Mouse (Mus musculus) ES-E14 (cell line): ENCODE data around the gene Cyp2w1. TPM values are rescaled to one million over a fixed set of nuclear protein-coding genes. Genes with fewer than 3 reads are reported as not detected.
A peak's percentile ranks its signal among the peaks of the same experiment; 100 is the strongest.

Experiments
- DNase-seq: peaks from one replicate; pipeline ENCODE4 v3.0.0-alpha.2; 2013; ENCODE audit warnings: low read depth, low spot score
- H3K27ac ChIP-seq: 2 replicates; pipeline ENCODE4 v1.5.1; 2012; ENCODE audit warnings: low read depth, mild to moderate bottlenecking, low read length, moderate library complexity, mixed read lengths; ENCODE audit not compliant: poor library complexity, insufficient read depth, severe bottlenecking
- H3K36me3 ChIP-seq: 2 replicates; pipeline ENCODE4 v1.6.1; 2012; ENCODE audit warnings: mild to moderate bottlenecking, low read length, moderate library complexity, mixed read lengths; ENCODE audit not compliant: control insufficient read depth, poor library complexity, insufficient read depth, severe bottlenecking
- H3K4me1 ChIP-seq, 2 experiments: fragments of 150-350 bp in 1 of 2; sonication (generic) in 1 of 2; 2 replicates each; pipeline ENCODE4 v1.6.1; 2012; ENCODE audit warnings: low read length in 2 of 2, mild to moderate bottlenecking in 1 of 2, mixed read lengths in 1 of 2; ENCODE audit not compliant: control insufficient read depth in 2 of 2, insufficient read depth in 2 of 2, poor library complexity in 1 of 2
- H3K4me3 ChIP-seq, 2 experiments: fragments of 150-350 bp in 1 of 2; sonication (generic) in 1 of 2; 2 replicates each; pipeline ENCODE4 v1.5.1; 2012; ENCODE audit warnings: low read length in 2 of 2, low read depth in 1 of 2, mild to moderate bottlenecking in 1 of 2, mixed read lengths in 1 of 2; ENCODE audit not compliant: insufficient read depth in 1 of 2, poor library complexity in 1 of 2, severe bottlenecking in 1 of 2
- H3K9ac ChIP-seq: 2 replicates; pipeline ENCODE4 v1.6.1; 2012; ENCODE audit warnings: low read depth, mild to moderate bottlenecking, low read length, mixed read lengths; ENCODE audit not compliant: poor library complexity, insufficient read depth, severe bottlenecking
- H3K9me3 ChIP-seq: fragments of 150-350 bp; sonication (generic); 2 replicates; pipeline ENCODE4 v1.6.1; 2012; ENCODE audit warnings: low read depth, mild to moderate bottlenecking, low read length; ENCODE audit not compliant: control insufficient read depth, insufficient read depth
- CHD2 ChIP-seq: IDR thresholded peaks from 2 replicates; pipeline ENCODE4 v1.6.1; 2014; ENCODE audit warnings: mild to moderate bottlenecking, low read depth, low read length, inconsistent platforms
- HCFC1 ChIP-seq: IDR thresholded peaks from 2 replicates; pipeline ENCODE4 v1.6.1; 2012; ENCODE audit warnings: low read length, inconsistent platforms, borderline replicate concordance; ENCODE audit not compliant: insufficient read depth
- MAFK ChIP-seq: IDR thresholded peaks from 2 replicates; pipeline ENCODE4 v1.6.1; 2014; ENCODE audit warnings: mild to moderate bottlenecking, low read depth, low read length, inconsistent platforms; ENCODE audit not compliant: insufficient read depth
- ZC3H11A ChIP-seq: IDR thresholded peaks from 2 replicates; pipeline ENCODE4 v1.6.1; 2012; ENCODE audit warnings: low read depth, mild to moderate bottlenecking, inconsistent platforms, low read length, borderline replicate concordance
- ZNF384 ChIP-seq: IDR thresholded peaks from 2 replicates; pipeline ENCODE4 v1.6.1; 2012; ENCODE audit warnings: low read depth, low read length, inconsistent platforms
- in situ Hi-C, 2 experiments: fragments of 600-800 bp; cut with MboI; formaldehyde crosslinking; loops; one replicate each; pipeline ENCODE4 v1.15.1; 2025; ENCODE audit warnings: low sequenced_read_pairs in 2 of 2, inconsistent platforms in 1 of 2; ENCODE audit not compliant: unreplicated experiment in 2 of 2
- total RNA-seq: library from RNA; depleted of rRNA; stranded (reverse); fragments of 300-350 nt; gene quantifications from 2 replicates; pipeline ENCODE4 v1.2.3, GENCODE M21; 2012

The Cyp2w1 gene
- total RNA-seq, 1 experiment: not detected

- in situ Hi-C loops: no loop called here
- H3K36me3 ChIP-seq: peaks cover 4% of the 10 kb centered on the region; the same call in 1 of the 2 replicates
- TF ChIP-seq ZC3H11A (no peak), HCFC1 (no peak), MAFK (no peak), ZNF384 (no peak), CHD2 (no peak)
- H3K27ac ChIP-seq: no peak overlapping the region
- peaks cover 0 to 15% of the 10 kb centered on the region in 2 experiments; a peak in 2 of 4 replicates for H3K4me1 ChIP-seq
- DNase-seq: no peak
- no peak overlapping the region for H3K4me3 ChIP-seq
- H3K9ac ChIP-seq: no peak overlapping the region
- H3K9me3 ChIP-seq: no peaks in the 10 kb centered on the region
Observed at GRCm38 (mm10) chr5:139313536-139313935, 38.9 kb upstream of the Cyp2w1 start.

- Histone ChIP-seq H3K4me3 (no peak overlapping the region), H3K9ac (no peak overlapping the region), H3K27ac (no peak overlapping the region), H3K4me1 (peaks cover 0 to 15% of the 10 kb centered on the region in 2 experiments; a peak in 2 of 4 replicates), H3K36me3 (no peaks in the 10 kb centered on the region; the same call in 1 of the 2 replicates), H3K9me3 (no peaks in the 10 kb centered on the region)
- no peak for TF ChIP-seq ZNF384
- TF ChIP-seq CHD2: no peak
- no peak for DNase-seq
- in situ Hi-C loops: no loop called here
Observed at GRCm38 (mm10) chr5:139314941-139315642, 37.3 kb upstream of the Cyp2w1 start.

- in situ Hi-C loops: no loop called here
- Histone ChIP-seq H3K36me3 (no peaks in the 10 kb centered on the region), H3K9me3 (no peaks in the 10 kb centered on the region), H3K27ac (no peak overlapping the region), H3K9ac (no peak overlapping the region), H3K4me3 (peak overlapping the region in 1 of 2 experiments; percentile 55; a peak in 1 of 4 replicates), H3K4me1 (peaks cover 0 to 20% of the 10 kb centered on the region in 2 experiments; a peak in 2 of 4 replicates)
- no peak for TF ChIP-seq HCFC1
- no peak for DNase-seq
Observed at GRCm38 (mm10) chr5:139316982-139317675, 35.3 kb upstream of the Cyp2w1 start.

GRCm38 (mm10) chr5:139317751-139318504 lies 34.5 kb upstream of the Cyp2w1 start:
- in situ Hi-C loops: no loop called here
- Histone ChIP-seq H3K9ac (peak overlapping the region; percentile 35; the same call in 1 of the 2 replicates), H3K4me3 (peak overlapping the region in 1 of 2 experiments; percentile 55; a peak in 3 of 4 replicates), H3K27ac (no peak overlapping the region; the same call in 1 of the 2 replicates), H3K9me3 (no peaks in the 10 kb centered on the region), H3K4me1 (peaks cover 0 to 20% of the 10 kb centered on the region in 2 experiments; a peak in 2 of 4 replicates), H3K36me3 (no peaks in the 10 kb centered on the region)
- peak; percentile 13 for DNase-seq
- TF ChIP-seq CHD2: peak; percentile 72; the same call in 1 of the 2 replicates
- TF ChIP-seq MAFK: no peak
